Mouse (Mus musculus): ENCODE results near the gene Ephb1.

The Ephb1 gene

DNA sequence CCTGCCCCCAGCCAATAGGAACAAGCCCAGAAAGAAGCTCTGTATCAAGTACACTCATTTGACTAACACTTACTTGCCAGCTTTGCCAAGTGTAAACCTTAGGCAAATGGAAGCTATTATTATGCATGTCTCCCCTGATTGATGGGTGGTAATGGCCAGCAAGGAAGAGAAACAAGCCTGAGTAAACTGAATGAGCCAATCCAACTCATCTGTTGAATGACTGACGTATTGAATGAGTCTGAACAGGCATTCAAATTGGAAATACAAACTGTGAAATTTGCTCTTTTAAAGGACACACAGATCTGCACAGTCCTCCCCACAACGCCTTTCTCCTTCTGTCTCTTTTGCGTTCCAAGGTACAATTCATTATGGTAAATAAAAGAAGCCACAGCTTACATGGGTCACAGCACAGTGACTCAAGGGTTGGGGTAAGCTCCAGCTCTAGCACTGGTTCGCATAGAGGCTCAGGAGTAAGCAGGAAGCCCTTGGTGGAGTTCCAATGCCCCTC, 119.0 kb downstream of the Ephb1 start:
- DNase-seq = no peak

- no peak for DNase-seq
Observed at GRCm38 (mm10) chr9:102231248-102231647, 123.2 kb downstream of the Ephb1 start.

- DNase-seq = no peak
Observed at GRCm38 (mm10) chr9:102216746-102217566, 137.5 kb downstream of the Ephb1 start.

DNA sequence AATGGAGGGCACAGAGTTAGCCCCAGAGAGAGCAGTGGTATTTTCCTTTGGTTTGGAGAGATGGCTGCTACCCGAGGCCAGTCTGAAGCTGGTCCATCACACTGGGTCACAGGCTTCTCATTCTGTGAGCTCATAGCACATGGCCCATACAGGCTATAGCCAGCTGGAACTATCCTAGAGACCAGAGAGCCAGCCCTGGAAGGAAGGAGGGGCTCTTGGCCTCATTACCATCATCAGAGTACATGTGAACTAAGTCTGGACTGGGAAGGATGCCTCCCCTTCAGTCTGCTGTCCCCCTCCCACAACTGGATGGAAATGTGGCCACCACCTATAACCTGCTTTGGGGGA, 142.5 kb downstream of the Ephb1 start:
- DNase-seq = no peak

GRCm38 (mm10) chr9:102211296-102212035, 143.0 kb downstream of the Ephb1 start:
- no peak for DNase-seq

DNA sequence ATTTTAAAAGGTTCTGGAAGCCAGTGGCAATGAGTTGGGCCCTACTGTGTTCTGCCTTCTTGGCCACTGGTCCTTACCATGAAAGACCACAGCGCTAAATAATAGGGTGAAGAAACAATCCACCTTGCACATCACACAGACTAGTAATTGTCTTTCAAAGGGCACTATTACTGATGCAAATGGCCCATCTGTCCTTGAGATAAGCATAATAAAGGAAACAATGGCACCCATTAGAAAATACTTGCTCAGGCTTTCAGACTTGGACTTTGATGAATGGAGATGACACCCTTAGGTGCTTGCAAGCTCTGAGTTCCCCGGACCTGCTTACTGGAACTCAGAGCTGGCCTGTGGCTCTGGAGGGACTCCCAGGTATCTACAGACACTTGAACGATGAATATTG, 149.0 kb downstream of the Ephb1 start:
- no peak for DNase-seq

- DNase-seq = no peak
Observed at GRCm38 (mm10) chr9:102201867-102202266, 152.6 kb downstream of the Ephb1 start.

GRCm38 (mm10) chr9:102196856-102197255, 157.6 kb downstream of the Ephb1 start:
- no peak for DNase-seq

GRCm38 (mm10) chr9:102194063-102194462, 160.4 kb downstream of the Ephb1 start:
- no peak for DNase-seq

- DNase-seq = no peak
Observed at GRCm38 (mm10) chr9:102192724-102193685, 161.5 kb downstream of the Ephb1 start.

GRCm38 (mm10) chr9:102190058-102190457, 164.4 kb downstream of the Ephb1 start:
- DNase-seq = no peak

DNA sequence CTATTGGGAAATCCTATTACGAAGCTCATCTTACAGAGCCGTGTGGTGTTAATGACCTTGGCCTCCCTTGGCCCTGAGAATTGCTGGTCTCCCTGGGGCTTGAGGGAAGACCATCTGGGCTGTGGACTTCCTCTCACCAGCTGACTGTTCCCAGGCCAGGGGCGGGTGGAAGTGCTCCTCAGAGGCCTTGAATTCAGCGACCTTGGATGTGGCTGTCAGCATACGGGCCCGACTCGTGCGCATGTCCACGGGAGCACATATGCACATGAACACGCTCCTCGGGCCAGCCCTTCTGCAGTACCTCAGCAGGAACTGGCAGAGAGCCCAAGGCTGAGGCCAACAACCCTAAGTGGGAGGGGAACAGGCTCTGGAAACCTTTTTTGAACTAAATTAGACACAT, 165.1 kb downstream of the Ephb1 start:
- no peak for DNase-seq

DNA sequence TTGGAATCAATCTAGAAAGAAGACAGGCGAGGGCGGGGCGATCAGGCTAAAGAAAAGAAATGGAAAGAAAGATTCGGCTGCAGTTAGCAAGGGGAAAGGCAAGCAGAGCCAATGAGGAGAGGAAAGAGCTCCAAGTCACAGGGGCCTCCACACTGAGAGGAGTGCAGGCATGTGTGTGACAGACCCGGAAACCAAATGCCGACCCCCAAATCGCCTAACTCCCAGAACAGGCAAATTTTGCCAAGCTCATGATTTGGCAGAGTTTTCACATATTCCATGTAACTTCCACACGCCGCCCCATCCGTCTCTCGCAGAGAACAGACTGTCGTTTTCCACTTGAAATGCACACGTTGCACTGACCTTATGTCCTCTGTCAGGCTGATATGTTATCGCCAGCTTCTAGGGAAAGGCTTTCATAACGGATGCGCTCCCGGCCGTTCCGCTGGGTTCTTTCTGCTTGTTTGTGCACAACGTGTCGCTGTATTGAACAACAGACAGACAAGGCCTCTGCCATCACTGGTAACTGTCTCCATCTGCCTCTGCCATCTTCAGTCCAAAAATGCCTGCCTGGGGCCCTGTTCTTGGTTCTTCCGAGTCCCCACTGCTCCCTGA, 170.7 kb downstream of the Ephb1 start:
- DNase-seq = no peak

- no peak for DNase-seq
Observed at GRCm38 (mm10) chr9:102181810-102182490, 172.5 kb downstream of the Ephb1 start.

DNA sequence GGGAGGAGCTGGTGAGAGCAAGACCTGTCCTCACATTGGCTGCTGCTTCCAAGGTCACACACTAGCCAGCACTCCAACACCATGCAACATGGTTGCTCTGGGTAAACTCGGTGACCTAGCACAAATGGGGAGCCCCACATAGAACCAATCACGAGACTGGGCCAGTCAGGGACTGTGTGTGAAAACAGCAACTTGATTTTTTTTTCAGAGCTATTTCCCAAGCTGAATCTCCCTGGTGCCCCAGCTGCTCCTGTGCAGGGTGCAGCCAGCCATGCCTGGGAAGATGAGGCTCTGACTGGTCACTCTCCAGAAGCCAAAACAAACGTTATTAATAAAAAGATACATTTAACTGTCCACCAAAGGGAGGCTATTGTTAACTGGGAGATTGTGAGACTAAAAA, 173.2 kb downstream of the Ephb1 start:
- DNase-seq = no peak

DNA sequence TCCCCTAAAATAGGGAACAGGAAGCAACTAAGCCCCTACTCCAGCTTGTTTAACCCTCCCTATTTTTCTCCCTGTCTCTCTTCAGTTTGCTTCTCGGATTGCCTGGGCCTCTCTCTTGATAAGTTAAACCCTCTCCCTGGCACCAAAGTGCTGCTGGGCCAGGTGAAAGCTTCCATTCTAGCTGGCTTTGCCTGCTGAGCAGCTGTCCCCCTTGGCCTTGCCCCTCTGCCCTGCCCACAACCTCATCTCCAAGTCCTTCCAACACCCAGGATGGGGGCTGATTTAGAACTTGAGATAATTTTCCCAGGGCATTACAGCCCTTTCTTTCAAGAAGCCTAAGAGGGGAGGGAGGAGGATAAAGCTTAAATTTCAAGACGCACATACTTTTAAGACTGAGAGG, 174.0 kb downstream of the Ephb1 start:
- no peak for DNase-seq

DNA sequence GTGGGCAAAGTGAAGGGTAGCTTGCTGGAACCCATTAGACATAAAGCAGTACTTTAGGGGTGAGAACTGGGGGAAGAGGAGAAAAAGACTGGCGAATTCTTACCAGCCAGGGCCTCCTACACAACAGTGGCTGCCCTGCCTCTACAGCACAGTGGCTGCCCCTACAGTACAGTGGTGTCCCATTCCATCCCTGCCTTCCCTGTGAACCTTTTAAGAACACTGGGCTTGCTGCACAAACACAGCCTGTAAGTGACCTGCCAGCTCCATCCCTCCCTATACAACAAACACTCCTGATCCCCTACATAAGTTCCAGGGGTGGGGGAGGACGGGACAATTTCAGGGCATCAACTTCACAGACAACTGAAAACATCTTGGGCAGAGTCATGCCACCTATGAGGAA, 174.4 kb downstream of the Ephb1 start:
- no peak for DNase-seq

GRCm38 (mm10) chr9:102169706-102170105, 184.8 kb downstream of the Ephb1 start:
- DNase-seq = no peak

DNA sequence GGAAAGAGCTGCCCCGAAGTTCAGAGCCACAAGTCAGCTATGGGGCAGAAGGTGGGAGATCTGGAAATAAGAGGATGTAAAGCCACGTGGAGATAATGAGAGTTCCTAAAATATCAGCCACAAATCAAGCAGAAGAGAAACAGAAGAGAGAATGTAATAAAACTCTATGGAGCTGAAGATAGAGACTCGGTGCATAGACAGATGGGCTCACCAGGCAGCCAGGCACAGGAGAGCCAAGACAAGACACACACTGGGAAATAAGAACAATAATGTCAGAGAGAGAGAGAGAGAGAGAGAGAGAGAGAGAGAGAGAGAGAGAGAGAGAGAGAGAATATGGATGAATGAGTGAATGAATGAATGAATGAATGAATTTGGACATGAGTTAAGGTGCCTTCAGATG, 198.6 kb downstream of the Ephb1 start:
- DNase-seq = no peak

DNA sequence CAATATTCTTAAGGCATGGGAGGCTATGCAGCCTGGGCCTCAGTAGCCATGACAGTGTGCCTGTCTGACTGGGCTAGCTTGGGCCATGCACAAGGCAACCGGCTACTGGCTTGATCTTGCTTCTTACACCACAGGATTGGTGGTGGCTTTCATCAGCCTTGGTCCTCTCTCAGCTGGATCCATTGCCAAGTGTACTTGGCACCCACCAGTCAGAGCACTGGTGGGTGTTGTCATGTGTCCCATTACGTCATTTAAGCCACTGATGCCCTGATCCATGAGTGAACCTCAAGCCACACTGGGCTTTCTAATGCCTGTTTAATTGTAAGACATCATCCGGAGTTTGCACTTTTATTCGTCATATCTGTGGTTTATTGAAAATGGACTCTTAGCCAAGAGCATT, 215.3 kb downstream of the Ephb1 start:
- no peak for DNase-seq

GRCm38 (mm10) chr9:102138671-102139070, 215.8 kb downstream of the Ephb1 start:
- no peak for DNase-seq

DNA sequence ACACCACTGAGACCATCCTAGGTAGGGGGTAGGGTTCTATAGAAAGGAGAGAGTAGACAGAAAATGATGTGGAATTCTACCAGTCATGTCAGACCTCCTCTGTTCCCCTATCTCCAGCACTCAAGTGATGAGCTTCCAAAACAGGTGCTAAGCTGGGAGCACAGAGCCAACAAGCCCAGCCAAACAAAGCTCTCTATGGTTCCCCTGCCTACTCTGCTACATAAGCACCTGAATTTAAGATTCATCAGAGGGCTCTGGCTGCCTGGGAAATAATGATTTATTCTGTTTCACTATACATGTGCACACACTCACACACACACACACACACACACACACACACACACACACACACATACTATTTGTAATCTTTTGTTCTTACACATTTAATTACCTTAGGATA, 216.3 kb downstream of the Ephb1 start:
- no peak for DNase-seq

All from thymus, postnatal 36 days (tissue).